8 mouse cellular contexts compared by ENCODE assay signal in the genomic region with DNA sequence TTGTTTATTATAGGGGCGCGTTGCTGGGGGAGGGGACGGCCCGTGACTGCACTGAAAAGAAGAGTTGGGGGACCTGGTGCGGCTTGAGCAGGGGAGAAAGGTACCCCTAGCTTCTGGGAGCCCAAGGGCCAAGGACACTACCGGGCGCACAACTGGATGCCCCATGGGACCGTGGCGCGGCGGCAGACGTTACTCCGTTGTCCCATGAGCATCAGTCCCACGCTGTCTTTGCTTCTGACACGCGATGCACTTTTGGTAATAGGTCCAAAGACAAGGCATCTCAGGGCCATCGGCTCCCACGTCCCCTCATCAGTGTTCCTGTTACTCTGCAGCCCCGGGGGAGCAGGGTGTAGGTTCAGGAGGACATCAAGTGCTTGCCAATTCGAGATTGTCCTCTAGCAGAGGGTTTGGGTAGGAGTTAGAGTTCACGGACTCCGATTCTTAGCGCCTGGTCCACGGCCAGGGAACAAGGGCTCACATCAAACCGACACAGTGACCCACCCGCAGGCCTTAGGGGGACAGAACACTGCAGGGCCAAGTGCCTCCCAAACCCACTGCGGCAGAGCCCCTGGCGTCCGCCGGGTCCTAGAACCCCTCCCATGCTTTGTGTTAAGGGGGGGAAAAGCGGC. TPM values are rescaled to one million over a fixed set of nuclear protein-coding genes. Genes with fewer than 3 reads are reported as not detected.
DNase-seq lines count a peak whose midpoint lies in the region; ATAC-seq lines count a peak whose summit lies in the region.

No protein-coding gene starts in this region.

- WGBS in forebrain, embryonic 16.5 days: under 1% methylated on average over 31 of the region's 31 CpGs
- under 1% methylated on average over 31 of the region's 31 CpGs for WGBS in midbrain, embryonic 12.5 days
- under 1% methylated on average over 31 of the region's 31 CpGs for WGBS in stomach, embryonic 16.5 days

- peak; percentile 70 for DNase-seq in layer of hippocampus, adult 11-12 months (ENCODE audit: low spot score)
- DNase-seq in layer of hippocampus, adult 9-10 months (ENCODE audit: low spot score): no peak
- peak; percentile 74 for DNase-seq in cerebellum, adult 8-10 months
- peak; percentile 65 for DNase-seq in heart, postnatal 4 days
- DNase-seq in left cerebral cortex, postnatal 36 days (ENCODE audit: low spot score in 2 of 2): peak; percentile 60 to 66

- peak overlapping the region; percentile 98 for H3K27ac ChIP-seq in forebrain, embryonic 16.5 days (ENCODE audit: low read length)
- H3K27ac ChIP-seq in midbrain, embryonic 12.5 days (replicated peaks): peak overlapping the region; percentile 96
- peak overlapping the region; percentile 92 for H3K27ac ChIP-seq in stomach, embryonic 16.5 days (ENCODE audit: low read length)

- peaks cover 44% of the 10 kb centered on the region for H3K4me1 ChIP-seq in forebrain, embryonic 16.5 days (replicated peaks; ENCODE audit: control insufficient read depth, insufficient read depth, low read length)
- H3K4me1 ChIP-seq in midbrain, embryonic 12.5 days: peaks cover 46% of the 10 kb centered on the region
- H3K4me1 ChIP-seq in stomach, embryonic 16.5 days (ENCODE audit: control insufficient read depth, insufficient read depth, low read length): peaks cover 36% of the 10 kb centered on the region

- peak overlapping the region; percentile 93 for H3K4me2 ChIP-seq in forebrain, embryonic 16.5 days (ENCODE audit: low read length)
- H3K4me2 ChIP-seq in midbrain, embryonic 12.5 days (replicated peaks): peak overlapping the region; percentile 84
- peak overlapping the region; percentile 94 for H3K4me2 ChIP-seq in stomach, embryonic 16.5 days (ENCODE audit: low read depth, low read length)

- intact Hi-C loops in left cerebral cortex, postnatal 36 days (cut with DNase I): loop anchor here (2.0 kb wide), 1 partner anchor 17 kb away; no protein-coding TSS in a partner anchor

- H3K27me3 ChIP-seq in forebrain, embryonic 16.5 days (replicated peaks; ENCODE audit: control insufficient read depth, insufficient read depth, low read length): no peaks in the 10 kb centered on the region
- H3K27me3 ChIP-seq in midbrain, embryonic 12.5 days: no peaks in the 10 kb centered on the region
- no peaks in the 10 kb centered on the region for H3K27me3 ChIP-seq in stomach, embryonic 16.5 days (ENCODE audit: control insufficient read depth, insufficient read depth, low read length)

- peak overlapping the region; percentile 81 for H3K9ac ChIP-seq in forebrain, embryonic 16.5 days (replicated peaks; ENCODE audit: low read depth, low read length)
- H3K9ac ChIP-seq in midbrain, embryonic 12.5 days (replicated peaks): peak overlapping the region; percentile 75
- peak overlapping the region; percentile 82 for H3K9ac ChIP-seq in stomach, embryonic 16.5 days (ENCODE audit: low read length)

- peak overlapping the region; percentile 100 for H3K4me3 ChIP-seq in forebrain, embryonic 16.5 days (replicated peaks; ENCODE audit: low read length)
- H3K4me3 ChIP-seq in midbrain, embryonic 12.5 days: peak overlapping the region; percentile 83
- H3K4me3 ChIP-seq in stomach, embryonic 16.5 days (replicated peaks; ENCODE audit: low read length): peak overlapping the region; percentile 92

- ATAC-seq in forebrain, embryonic 16.5 days: peak; percentile 39
- peak; percentile 44 for ATAC-seq in midbrain, embryonic 12.5 days (ENCODE audit: low FRiP score, low read depth)
- no peak; the same call in 1 of the 2 replicates for ATAC-seq in stomach, embryonic 16.5 days (ENCODE audit: insufficient read depth, low FRiP score)

- no peaks in the 10 kb centered on the region for H3K9me3 ChIP-seq in forebrain, embryonic 16.5 days (ENCODE audit: control insufficient read depth, low read length)
- H3K9me3 ChIP-seq in midbrain, embryonic 12.5 days: no peaks in the 10 kb centered on the region
- H3K9me3 ChIP-seq in stomach, embryonic 16.5 days (replicated peaks; ENCODE audit: control insufficient read depth, low read length): no peaks in the 10 kb centered on the region

- no peaks in the 10 kb centered on the region for H3K36me3 ChIP-seq in forebrain, embryonic 16.5 days (ENCODE audit: control insufficient read depth, insufficient read depth)
- no peaks in the 10 kb centered on the region for H3K36me3 ChIP-seq in midbrain, embryonic 12.5 days
- H3K36me3 ChIP-seq in stomach, embryonic 16.5 days (ENCODE audit: control insufficient read depth, insufficient read depth, low read length): no peaks in the 10 kb centered on the region

RNA-seq across cellular contexts. Expression of a gene that starts 0.6 kb away (rescaled TPM):
- 75.5 and 79.6 TPM in 2 replicates for polyA plus RNA-seq in forebrain, embryonic 16.5 days (2015; fragmentation: Nextera tagmentation; extraction: Ambion mirVana)
- 10 to 100 TPM; 31.4 to 36.9 TPM for total RNA-seq in heart, postnatal 4 days (2021)
- 10 to 100 TPM; 33.5 to 58.5 TPM for total RNA-seq in left cerebral cortex, postnatal 36 days (2021)
- 47.6 and 51.6 TPM in 2 replicates for polyA plus RNA-seq in midbrain, embryonic 12.5 days (2016; fragmentation: Nextera tagmentation; extraction: Ambion mirVana)
- 30.4 and 34.8 TPM in 2 replicates for polyA plus RNA-seq in stomach, embryonic 16.5 days (2015; fragmentation: Nextera tagmentation; extraction: Ambion mirVana)

RNA-seq across cellular contexts. Expression of a gene that starts 50.3 kb away (rescaled TPM):
- polyA plus RNA-seq in forebrain, embryonic 16.5 days (2015; fragmentation: Nextera tagmentation; extraction: Ambion mirVana): 45.1 and 50.0 TPM in 2 replicates
- total RNA-seq in heart, postnatal 4 days (2021): 10 to 100 TPM; 20.2 to 22.0 TPM
- total RNA-seq in left cerebral cortex, postnatal 36 days (2021): 10 to 100 TPM; 16.2 to 17.4 TPM
- 37.4 and 39.6 TPM in 2 replicates for polyA plus RNA-seq in midbrain, embryonic 12.5 days (2016; fragmentation: Nextera tagmentation; extraction: Ambion mirVana)
- 45.2 and 46.2 TPM in 2 replicates for polyA plus RNA-seq in stomach, embryonic 16.5 days (2015; fragmentation: Nextera tagmentation; extraction: Ambion mirVana)

RNA-seq across cellular contexts. Expression of a gene that starts 50.7 kb away (rescaled TPM):
- polyA plus RNA-seq in forebrain, embryonic 16.5 days (2015; fragmentation: Nextera tagmentation; extraction: Ambion mirVana): 112 and 115 TPM in 2 replicates
- total RNA-seq in heart, postnatal 4 days (2021): 10 to 100 TPM; 70.5 to 73.5 TPM
- total RNA-seq in left cerebral cortex, postnatal 36 days (2021): 10 to 100 TPM; 62.0 to 66.6 TPM
- polyA plus RNA-seq in midbrain, embryonic 12.5 days (2016; fragmentation: Nextera tagmentation; extraction: Ambion mirVana): 110 and 115 TPM in 2 replicates
- polyA plus RNA-seq in stomach, embryonic 16.5 days (2015; fragmentation: Nextera tagmentation; extraction: Ambion mirVana): 75.6 and 90.7 TPM in 2 replicates
